Comparison of ENCODE assay signal across 8 mouse cellular contexts in genomic region chr13:52531121-52531520, GRCm38 (mm10). TPM values are rescaled to one million over a fixed set of nuclear protein-coding genes. Genes with fewer than 3 reads are reported as not detected.
DNase-seq lines count a peak whose midpoint lies in the region; ATAC-seq and TF ChIP-seq lines count a peak whose summit lies in the region.

Gene Diras2 (minus strand): TSS chr13:52531279.

- TF ChIP-seq POLR2A in heart, adult 2 months (IDR thresholded peaks at IDR 0.05; ENCODE audit: insufficient read depth, low read depth, low read length) = no peak

- no peak within 1 kb of the TSS for H3K27ac ChIP-seq in heart, adult 2 months
- no peak within 1 kb of the TSS for H3K27ac ChIP-seq in ES-E14 (ENCODE audit: insufficient read depth, low read depth, low read length, poor library complexity, severe bottlenecking)
- H3K27ac ChIP-seq in forebrain, embryonic 16.5 days (ENCODE audit: low read length) = peak within 1 kb of the TSS; percentile 65
- H3K27ac ChIP-seq in limb, embryonic 13.5 days = no peak within 1 kb of the TSS

- in situ Hi-C loops in ES-E14 (cut with MboI; ENCODE audit: low sequenced_read_pairs in 2 of 2, unreplicated experiment in 2 of 2) = loop anchor here (10.0 to 25.0 kb wide), 3 partner anchors 269 to 694 kb away; partner anchors contain the start of gene Gadd45g (in 1 of the 2)

- TF ChIP-seq EP300 in heart, adult 2 months (IDR thresholded peaks at IDR 0.05; ENCODE audit: insufficient read depth, low read depth, low read length) = no peak

- DNase-seq in heart, adult 2 months = no peak
- DNase-seq in heart, adult 18-20 months = no peak
- no peak for DNase-seq in ES-E14 (ENCODE audit: low read depth, low spot score)
- peak; percentile 49 for DNase-seq in yolk sac, embryonic 10.5 days (ENCODE audit: low spot score)
- no peak for DNase-seq in kidney, postnatal 4 days
- no peak for DNase-seq in thymus, adult 18-20 months

- no peaks in the 10 kb centered on the region for H3K36me3 ChIP-seq in heart, adult 2 months (ENCODE audit: control insufficient read depth, insufficient read depth, low read length)
- no peaks in the 10 kb centered on the region for H3K36me3 ChIP-seq in ES-E14 (ENCODE audit: control insufficient read depth, insufficient read depth, low read length, poor library complexity, severe bottlenecking)
- no peaks in the 10 kb centered on the region for H3K36me3 ChIP-seq in forebrain, embryonic 16.5 days (ENCODE audit: control insufficient read depth, insufficient read depth)
- no peaks in the 10 kb centered on the region for H3K36me3 ChIP-seq in limb, embryonic 13.5 days

- no peaks in the 10 kb centered on the region for H3K4me1 ChIP-seq in heart, adult 2 months (ENCODE audit: control insufficient read depth, insufficient read depth, low read length)
- 0 out of 4 replicates have a peak, but pooled peaks cover 0 to 2% of the 10 kb centered on the region in 2 experiments for H3K4me1 ChIP-seq in ES-E14 (ENCODE audit: control insufficient read depth in 2 of 2, insufficient read depth in 2 of 2, low read length in 2 of 2, poor library complexity in 1 of 2)
- H3K4me1 ChIP-seq in forebrain, embryonic 16.5 days (replicated peaks; ENCODE audit: control insufficient read depth, insufficient read depth, low read length) = 0 out of 2 replicates have a peak, but pooled peaks cover 4% of the 10 kb centered on the region
- peaks cover 7% of the 10 kb centered on the region; the same call in 1 of the 2 replicates for H3K4me1 ChIP-seq in limb, embryonic 13.5 days

- H3K4me3 ChIP-seq in heart, adult 2 months = peak within 1 kb of the TSS; percentile 28; the same call in 1 of the 2 replicates
- H3K4me3 ChIP-seq in ES-E14 (ENCODE audit: insufficient read depth in 1 of 2, low read depth in 1 of 2, low read length in 2 of 2, poor library complexity in 1 of 2, severe bottlenecking in 1 of 2) = peak within 1 kb of the TSS; percentile 50 to 65
- H3K4me3 ChIP-seq in forebrain, embryonic 16.5 days (replicated peaks; ENCODE audit: low read length) = peak within 1 kb of the TSS; percentile 65
- peak within 1 kb of the TSS; percentile 52 for H3K4me3 ChIP-seq in limb, embryonic 13.5 days

- peaks cover 4% of the 10 kb centered on the region; the same call in 1 of the 2 replicates for H3K27me3 ChIP-seq in heart, adult 2 months (ENCODE audit: control insufficient read depth, insufficient read depth, low read length)
- H3K27me3 ChIP-seq in forebrain, embryonic 16.5 days (replicated peaks; ENCODE audit: control insufficient read depth, insufficient read depth, low read length) = no peaks in the 10 kb centered on the region
- peaks cover 36% of the 10 kb centered on the region for H3K27me3 ChIP-seq in limb, embryonic 13.5 days

- ATAC-seq in forebrain, embryonic 16.5 days = no peak
- ATAC-seq in limb, embryonic 13.5 days (ENCODE audit: low FRiP score, low read depth) = no peak

- TF ChIP-seq CTCF in heart, adult 2 months (IDR thresholded peaks at IDR 0.05) = no peak

- no peaks in the 10 kb centered on the region for H3K79me2 ChIP-seq in heart, adult 2 months (replicated peaks; ENCODE audit: control insufficient read depth, insufficient read depth, low read length)

- peak within 1 kb of the TSS; percentile 86 for H3K4me2 ChIP-seq in forebrain, embryonic 16.5 days (ENCODE audit: low read length)
- peak within 1 kb of the TSS; percentile 98 for H3K4me2 ChIP-seq in limb, embryonic 13.5 days (replicated peaks)

- peak within 1 kb of the TSS; percentile 40 for H3K9ac ChIP-seq in heart, adult 2 months (ENCODE audit: low read depth, low read length)
- H3K9ac ChIP-seq in ES-E14 (ENCODE audit: insufficient read depth, low read depth, low read length, poor library complexity, severe bottlenecking) = peak within 1 kb of the TSS; percentile 3; the same call in 1 of the 2 replicates
- H3K9ac ChIP-seq in forebrain, embryonic 16.5 days (replicated peaks; ENCODE audit: low read depth, low read length) = peak within 1 kb of the TSS; percentile 76
- peak within 1 kb of the TSS; percentile 69 for H3K9ac ChIP-seq in limb, embryonic 13.5 days

- intact Hi-C loops in heart, adult 2 months (cut with DNase I) = loop anchor here (5.0 kb wide), 1 partner anchor 96 kb away; no protein-coding TSS in a partner anchor

- no peaks in the 10 kb centered on the region for H3K9me3 ChIP-seq in ES-E14 (ENCODE audit: control insufficient read depth, insufficient read depth, low read depth, low read length)
- no peaks in the 10 kb centered on the region for H3K9me3 ChIP-seq in forebrain, embryonic 16.5 days (ENCODE audit: control insufficient read depth, low read length)
- H3K9me3 ChIP-seq in limb, embryonic 13.5 days = no peaks in the 10 kb centered on the region

- 41% methylated on average over 9 of the region's 9 CpGs for WGBS in heart, adult 2 months
- WGBS in forebrain, embryonic 16.5 days = 45% methylated on average over 9 of the region's 9 CpGs
- 53% methylated on average over 9 of the region's 9 CpGs for WGBS in limb, embryonic 13.5 days

TF ChIP-seq in ES-E14, 5 proteins besides CTCF, POLR2A, EP300 and RAD21:
- TF ChIP-seq ZNF384 (IDR thresholded peaks at IDR 0.05; ENCODE audit: low read depth, low read length) (no peak), MAFK (IDR thresholded peaks at IDR 0.05; ENCODE audit: insufficient read depth, low read depth, low read length) (no peak), CHD2 (IDR thresholded peaks at IDR 0.05; ENCODE audit: low read depth, low read length) (no peak), HCFC1 (IDR thresholded peaks at IDR 0.05; ENCODE audit: borderline replicate concordance, insufficient read depth, low read length) (no peak), ZC3H11A (IDR thresholded peaks at IDR 0.05; ENCODE audit: borderline replicate concordance, low read depth, low read length) (no peak)

RNA-seq across cellular contexts. Expression of gene Diras2, which starts in this region (rescaled TPM):
- under 1 TPM; 0.18 to 0.32 TPM for total RNA-seq in heart, adult 2 months (2021)
- 0.61 and 0.78 TPM in 2 replicates for polyA plus RNA-seq in heart, adult 2 months (2012; rRNA removed)
- total RNA-seq in heart, adult 18-20 months (2021) = under 1 TPM; 0.25 to 0.39 TPM
- 0.58 and 0.76 TPM in 2 replicates for total RNA-seq in ES-E14 (2012; rRNA removed)
- 3.7 and 4.3 TPM in 2 replicates for polyA plus RNA-seq in forebrain, embryonic 16.5 days (2015; fragmentation: Nextera tagmentation; extraction: Ambion mirVana)
- polyA plus RNA-seq in limb, embryonic 13.5 days (2015; fragmentation: Nextera tagmentation; extraction: Ambion mirVana) = 0.29 and 0.31 TPM in 2 replicates

Comparison
In these comparisons a context has a peak if more than half of its experiments do, and no peak if none do; other contexts are left out.
1. H3K9ac ChIP-seq: peak in every context shown above with its lines; median percentile 76 in forebrain, embryonic 16.5 days; 69 in limb, embryonic 13.5 days; 40 in heart, adult 2 months; 3 in ES-E14.